Mouse (Mus musculus) large intestine, adult 2 months (tissue): ENCODE measurements at regions not wholly inside any gene's neighbourhood (a gene's known extent, or its start where the extent isn't known, plus 50 kb on each side); places are given as distances from the start of the nearest gene placed in this dataset.
A peak's percentile ranks its signal among the peaks of the same experiment; 100 is the strongest.

ENCODE experiments used
- DNase-seq: peaks from one replicate; pipeline ENCODE4 v3.0.0-alpha.2; 2012; ENCODE audit warnings: low read depth, low spot score
- WGBS: fragments of 180-500 bp; shearing (Covaris S2); methylation state at CpG from one replicate; pipeline ENCODE4 v1.1.7; 2018; 5-methylcytosine and 5-hydroxymethylcytosine counted together

GRCm38 (mm10) chr15:64586776-64587175 is 230.7 kb upstream of the Gm21798 start:
- WGBS = 87% methylated on average over 3 of the region's 3 CpGs
- DNase-seq = no peak

GRCm38 (mm10) chr15:64590092-64590881 is 227.2 kb upstream of the Gm21798 start:
- no peak for DNase-seq
- WGBS = 73% methylated on average over 1 of the region's 1 CpGs

- DNase-seq = no peak
- WGBS = 30% methylated on average over 4 of the region's 4 CpGs
Measured at GRCm38 (mm10) chr15:64613503-64613902, 204.0 kb upstream of the Gm21798 start.

GRCm38 (mm10) chr15:64618471-64618870 is 199.0 kb upstream of the Gm21798 start:
- no peak for DNase-seq
- WGBS = 76% methylated on average over 3 of the region's 3 CpGs

DNA sequence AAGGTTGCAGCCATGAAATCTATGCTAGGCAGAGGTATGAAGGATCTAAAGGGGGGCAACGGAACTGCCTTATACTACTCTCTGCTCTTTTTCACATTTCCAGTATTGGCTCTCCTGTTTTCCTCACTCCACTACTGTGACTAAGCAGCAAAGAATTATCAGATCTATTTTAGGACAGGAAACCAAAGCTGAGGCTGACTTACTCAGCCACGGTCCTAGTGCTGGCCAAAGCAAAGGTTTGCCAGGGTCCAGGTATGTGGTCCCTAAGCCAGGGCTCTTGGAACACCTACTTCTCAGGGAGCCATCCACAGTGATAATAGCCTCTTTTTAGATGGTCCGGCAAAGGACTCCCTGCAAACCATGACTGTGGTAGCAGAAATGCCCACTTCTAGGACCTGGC is 195.6 kb upstream of the Gm21798 start:
- WGBS = 71% methylated on average over 3 of the region's 3 CpGs
- no peak for DNase-seq

GRCm38 (mm10) chr15:64622591-64622990 is 194.9 kb upstream of the Gm21798 start:
- no peak for DNase-seq
- WGBS = 48% methylated on average over 4 of the region's 4 CpGs

DNA sequence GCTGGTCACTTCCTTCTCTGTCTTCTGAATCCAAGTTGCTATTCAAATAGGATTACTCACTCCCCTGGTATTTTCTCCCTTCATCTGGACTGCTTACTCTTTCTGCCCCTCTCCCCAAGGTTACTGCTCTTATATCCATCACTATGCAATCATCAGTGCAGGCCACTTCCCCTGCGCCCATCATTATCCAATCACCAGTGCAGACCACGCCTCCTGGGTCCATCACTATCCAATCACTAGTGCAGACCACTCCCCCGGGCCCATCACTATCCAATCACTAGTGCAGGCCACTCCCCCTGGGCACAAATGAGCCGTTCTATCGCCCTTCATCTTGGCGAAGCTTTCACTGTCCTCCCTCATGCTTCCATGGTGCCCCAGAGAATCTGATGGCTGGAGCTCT is 191.1 kb upstream of the Gm21798 start:
- 84% methylated on average over 6 of the region's 6 CpGs for WGBS
- DNase-seq = no peak

DNA sequence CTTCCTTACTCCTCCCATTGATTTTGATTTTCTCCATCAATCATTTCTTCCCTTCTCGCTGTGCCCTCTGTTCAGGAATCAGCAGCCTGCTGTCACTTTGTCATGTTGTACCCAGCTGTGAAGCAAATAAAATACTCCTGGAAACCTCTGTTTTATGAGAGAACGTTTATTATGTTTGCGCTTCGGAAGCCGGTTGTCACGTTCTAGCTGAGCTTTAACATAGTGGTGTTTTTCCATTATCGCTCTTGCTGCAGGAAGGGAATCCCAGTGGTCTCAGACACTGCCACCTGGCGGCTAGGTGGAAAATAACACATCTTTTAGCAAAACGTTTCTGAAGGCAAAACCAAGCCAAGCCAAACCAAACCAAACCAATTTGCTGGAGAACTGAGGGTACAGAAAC is 190.2 kb upstream of the Gm21798 start:
- DNase-seq = peak; percentile 51
- 3% methylated on average over 9 of the region's 9 CpGs for WGBS
